Mouse (Mus musculus) stomach, postnatal 0 days (tissue): ENCODE data around the gene Olfr815.
"Not testable (repeated sequence)": the region's sequence is repeated elsewhere in the genome, so short reads cannot be mapped to it uniquely, and the experiment has no call there.

Experiments used
- CTCF ChIP-seq: IDR thresholded peaks from 2 replicates; pipeline ENCODE4 v1.5.1; 2016; ENCODE audit warnings: antibody characterized with exemption, low read depth, mild to moderate bottlenecking, moderate library complexity
- EP300 ChIP-seq: optimal IDR thresholded peaks from 2 replicates; pipeline ENCODE3; 2016; ENCODE audit warnings: antibody characterized with exemption

DNA sequence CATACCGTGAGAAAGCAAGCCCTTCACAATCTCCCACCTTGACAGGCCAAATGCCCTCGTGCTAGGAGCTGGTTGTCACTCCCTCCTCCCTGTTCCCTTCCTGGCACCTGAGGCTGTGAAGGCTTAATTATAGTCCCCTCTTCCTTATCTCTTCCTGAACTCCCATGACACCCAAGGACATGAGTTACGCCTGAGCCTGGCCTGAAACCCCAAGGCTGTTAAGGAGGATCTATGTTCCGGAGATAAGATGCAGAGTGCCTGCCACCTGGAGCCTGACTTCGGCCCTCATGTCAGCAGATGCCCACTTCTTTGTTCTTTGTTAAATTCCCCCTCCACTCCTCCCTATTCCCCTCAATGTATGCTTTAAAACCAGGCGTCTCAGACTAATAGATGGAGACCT lies 20.2 kb downstream of the Olfr815 start:
- not testable (repeated sequence) for TF ChIP-seq CTCF, EP300
